Mouse (Mus musculus): Measurements from ENCODE around the gene Agxt2.

Agxt2 gene

GRCm38 (mm10) chr15:10426545-10427266, 68.4 kb downstream of the Agxt2 start:
- DNase-seq (ENCODE audit: low spot score in 2 of 2): no peak

- no peak for DNase-seq (ENCODE audit: low spot score in 2 of 2)
Observed at GRCm38 (mm10) chr15:10436893-10437292, 78.6 kb downstream of the Agxt2 start.

DNA sequence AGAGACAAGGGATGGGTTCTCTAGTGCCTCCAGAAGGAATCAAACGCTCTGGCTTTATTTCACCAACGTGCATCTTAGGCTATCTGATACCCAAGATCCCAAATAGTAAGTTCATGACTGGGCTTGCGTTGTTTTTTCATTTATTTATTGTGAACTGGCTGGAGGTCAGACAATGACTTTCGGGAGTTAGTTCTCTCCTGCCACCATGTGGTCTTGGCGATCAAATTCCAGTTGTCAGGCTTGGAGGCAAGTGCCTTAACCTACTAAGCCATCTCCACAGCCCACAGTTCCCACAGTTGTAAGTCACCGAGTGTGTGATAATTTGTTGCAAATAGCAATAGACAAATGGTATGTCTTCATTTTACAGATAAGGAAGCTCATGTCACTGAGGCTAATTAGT, 81.6 kb downstream of the Agxt2 start:
- no peak for DNase-seq (ENCODE audit: low spot score in 2 of 2)

GRCm38 (mm10) chr15:10441493-10441892, 83.2 kb downstream of the Agxt2 start:
- no peak for DNase-seq (ENCODE audit: low spot score in 2 of 2)

- no peak for DNase-seq (ENCODE audit: low spot score in 2 of 2)
Observed at GRCm38 (mm10) chr15:10442275-10442674, 83.9 kb downstream of the Agxt2 start.

DNA sequence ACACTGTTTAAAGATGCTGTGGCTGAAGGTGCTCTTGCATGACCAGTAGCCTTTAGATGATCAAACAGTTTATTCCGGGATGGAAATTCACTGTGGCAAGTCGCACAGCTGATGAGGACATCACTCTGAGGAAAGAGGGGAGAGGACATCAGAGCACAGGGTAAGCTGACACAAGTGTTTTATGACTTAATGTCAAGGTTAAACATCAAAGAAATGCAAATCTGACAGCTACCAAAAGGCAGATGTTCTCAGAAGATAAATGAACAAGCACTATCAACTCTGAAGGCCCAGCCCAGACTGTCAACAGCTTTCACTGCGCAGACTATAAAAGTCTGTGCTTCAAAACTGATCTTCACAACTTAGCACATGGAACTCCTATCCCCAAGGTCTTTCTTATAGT, 88.8 kb downstream of the Agxt2 start:
- DNase-seq (ENCODE audit: low spot score in 2 of 2): no peak

All from spleen, postnatal 10 days (tissue).